Mouse (Mus musculus) telencephalon, adult 2 months (tissue): Measurements from ENCODE around the gene Cog5.
A peak's percentile ranks its signal among the peaks of the same experiment; 100 is the strongest.

Source experiments
- DNase-seq: peaks from one replicate; pipeline ENCODE4 v3.0.0-alpha.2; 2011; ENCODE audit warnings: low read depth, low spot score

Gene Cog5

DNA sequence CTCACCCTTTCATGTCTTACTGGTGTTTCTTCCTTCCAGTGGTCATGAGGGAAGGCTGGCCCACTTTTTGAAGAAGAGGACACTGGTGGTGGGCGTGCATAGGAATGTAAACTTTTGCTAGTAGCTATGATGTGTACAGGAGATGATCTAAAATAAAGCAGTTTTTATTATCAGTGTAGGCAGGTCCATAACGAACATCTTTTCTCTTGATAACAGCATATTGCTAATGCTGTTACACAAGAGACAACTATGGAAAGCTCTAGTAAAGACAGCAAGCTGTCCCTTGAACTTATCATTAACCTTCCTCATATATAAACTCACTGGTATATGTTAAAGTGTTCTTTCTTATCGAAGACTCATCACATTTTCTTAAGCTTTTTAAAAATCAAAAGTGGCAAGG is 282.9 kb downstream of the Cog5 start:
- DNase-seq = no peak

DNA sequence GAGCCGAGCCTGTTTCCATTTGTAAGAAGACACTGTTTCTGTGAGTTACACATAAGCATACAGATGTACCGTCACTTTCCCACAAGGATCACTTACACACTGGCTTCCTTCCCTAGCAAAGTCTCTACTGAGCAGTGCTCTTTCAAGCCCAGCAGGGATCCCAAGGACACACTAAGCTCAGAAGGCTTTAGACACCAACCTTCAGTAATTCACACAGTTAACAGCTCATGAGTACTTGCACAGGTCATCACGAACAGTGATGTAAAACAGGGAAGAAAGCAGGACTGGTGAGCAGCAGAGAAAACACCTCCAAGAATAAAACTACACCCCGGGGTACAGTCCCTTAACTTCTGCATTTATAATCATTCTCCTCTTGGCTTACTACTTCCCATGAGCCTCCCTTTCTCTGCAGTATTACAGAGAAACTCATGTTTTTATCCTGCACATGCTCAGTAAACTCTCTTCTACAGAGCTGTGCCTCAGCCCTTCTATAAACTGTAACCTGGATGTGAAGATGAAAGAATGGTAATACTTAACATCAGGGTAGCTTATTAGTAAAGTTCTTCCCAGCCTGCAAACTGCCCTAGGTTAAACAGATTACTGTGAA is 283.8 kb downstream of the Cog5 start:
- no peak for DNase-seq

DNA sequence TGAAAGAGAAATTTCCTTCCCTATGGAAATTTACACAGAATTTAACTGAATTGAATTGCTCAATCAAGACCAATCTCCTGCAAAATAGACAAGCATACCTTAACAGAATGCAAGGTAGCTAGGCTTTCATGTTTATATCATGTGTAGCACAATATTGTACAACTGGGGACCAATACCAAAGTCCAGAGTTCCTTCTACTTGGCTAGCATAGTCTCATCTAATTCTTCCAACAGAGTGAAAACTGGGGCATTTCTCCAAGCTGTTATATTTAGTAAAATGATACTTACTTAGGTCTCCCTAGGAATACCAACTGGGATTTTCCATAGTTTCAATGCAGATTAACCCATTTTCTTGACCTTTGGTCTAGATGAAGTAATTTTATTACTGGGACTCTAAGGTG is 284.4 kb downstream of the Cog5 start:
- DNase-seq = no peak

DNA sequence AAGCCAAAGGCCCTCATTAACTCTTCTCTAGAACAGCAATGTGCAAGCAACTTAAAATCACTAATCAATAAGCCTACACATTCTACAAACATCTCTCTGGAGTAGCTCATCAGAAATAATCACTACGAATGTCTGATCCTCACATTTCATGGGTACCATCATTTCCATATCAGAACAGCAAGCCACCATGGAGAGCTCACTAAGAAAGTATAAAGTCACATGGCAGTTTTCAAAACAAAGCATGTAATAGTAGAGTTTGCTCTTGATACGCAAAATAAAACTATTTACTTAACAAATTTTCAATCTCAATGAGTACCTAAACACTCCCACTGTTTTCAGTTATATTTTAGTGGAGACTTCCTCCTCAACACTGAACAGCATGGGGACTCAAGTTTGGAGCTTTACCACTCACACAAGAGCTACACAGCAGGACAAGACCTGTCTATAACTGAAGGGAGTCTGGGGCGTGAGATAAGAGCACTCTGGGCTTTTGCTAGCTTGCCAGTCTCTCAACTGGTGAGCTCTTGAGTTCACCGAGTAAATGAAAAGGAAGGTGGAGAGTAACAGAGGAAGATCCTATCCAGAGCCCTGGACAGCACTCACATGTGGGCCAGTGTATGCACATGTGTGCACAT is 288.5 kb downstream of the Cog5 start:
- no peak for DNase-seq

DNA sequence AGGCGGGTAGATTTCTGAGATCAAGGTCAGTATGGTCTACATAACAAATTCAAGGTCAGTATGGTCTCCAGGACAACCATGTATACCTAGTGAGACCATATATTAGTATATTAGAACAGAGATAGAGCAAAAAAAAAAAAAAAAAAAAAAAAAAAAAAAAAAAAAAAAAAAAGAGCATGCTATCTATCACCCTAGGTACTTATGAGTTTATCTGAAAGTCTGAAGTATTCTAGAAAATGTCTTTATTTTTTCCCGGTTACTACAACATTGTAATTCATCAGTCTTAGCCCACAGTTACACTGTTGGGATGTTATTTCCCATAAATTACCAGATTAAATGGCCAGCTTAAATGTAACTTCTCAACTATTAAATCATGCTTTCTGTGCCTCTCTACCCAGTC is 289.7 kb downstream of the Cog5 start:
- no peak for DNase-seq

DNA sequence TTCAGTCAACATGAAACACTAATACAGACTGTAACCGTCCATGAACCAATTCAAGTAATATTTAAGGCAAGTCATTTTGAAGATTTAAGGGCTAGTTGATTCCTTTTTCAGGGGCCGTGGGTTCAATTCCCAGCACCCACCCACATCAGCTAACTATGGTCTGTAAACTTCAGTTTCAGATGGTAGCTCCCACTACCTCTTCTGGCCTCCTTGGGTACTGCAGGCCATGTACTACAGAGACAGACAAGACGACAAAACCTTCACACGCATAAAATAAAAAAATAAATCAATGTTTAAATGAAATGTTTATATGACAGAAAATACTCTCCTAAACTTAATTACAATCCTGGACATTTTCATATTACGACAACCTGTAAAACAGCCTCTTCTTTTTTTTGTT is 292.8 kb downstream of the Cog5 start:
- DNase-seq = no peak

DNA sequence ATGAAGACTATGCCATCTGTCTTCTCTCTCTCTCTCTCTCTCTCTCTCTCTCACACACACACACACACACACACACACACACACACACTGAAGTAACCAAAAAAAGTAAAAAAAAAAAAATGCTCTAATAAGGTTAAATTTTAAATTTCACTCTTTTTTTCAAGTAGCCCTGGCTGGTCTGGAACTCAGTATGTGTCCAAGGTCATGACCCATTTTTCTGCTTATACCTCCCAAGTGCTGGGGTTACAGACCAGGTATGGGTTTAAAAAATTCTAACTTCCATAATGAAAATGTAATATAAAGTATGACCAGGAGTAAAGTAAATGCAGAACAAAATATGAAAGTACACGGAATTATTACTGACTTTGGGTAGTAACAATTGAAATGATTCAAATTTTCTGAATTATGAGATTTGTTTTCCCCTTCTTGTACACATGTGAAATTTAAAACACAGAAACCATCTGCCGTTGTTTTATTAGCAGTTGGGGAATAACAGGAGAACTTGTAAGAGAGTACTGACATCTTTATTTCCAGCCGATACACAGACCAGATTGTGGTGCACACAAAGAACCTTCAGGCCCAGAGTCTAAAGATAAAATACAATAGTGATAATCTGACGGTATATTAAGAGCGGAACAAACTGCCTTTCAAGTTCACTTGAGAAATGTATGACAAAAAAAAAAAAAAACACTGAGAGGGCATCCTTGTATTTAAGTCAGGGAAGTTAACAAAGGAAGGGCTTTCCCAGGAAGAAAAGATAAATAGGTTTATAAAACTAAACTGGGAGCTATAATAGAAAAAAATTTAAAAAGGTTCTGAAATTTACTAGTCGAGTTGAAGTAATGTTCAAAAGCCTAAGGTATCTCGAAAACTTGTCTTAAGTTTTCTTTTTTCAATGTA is 293.7 kb downstream of the Cog5 start:
- no peak for DNase-seq

DNA sequence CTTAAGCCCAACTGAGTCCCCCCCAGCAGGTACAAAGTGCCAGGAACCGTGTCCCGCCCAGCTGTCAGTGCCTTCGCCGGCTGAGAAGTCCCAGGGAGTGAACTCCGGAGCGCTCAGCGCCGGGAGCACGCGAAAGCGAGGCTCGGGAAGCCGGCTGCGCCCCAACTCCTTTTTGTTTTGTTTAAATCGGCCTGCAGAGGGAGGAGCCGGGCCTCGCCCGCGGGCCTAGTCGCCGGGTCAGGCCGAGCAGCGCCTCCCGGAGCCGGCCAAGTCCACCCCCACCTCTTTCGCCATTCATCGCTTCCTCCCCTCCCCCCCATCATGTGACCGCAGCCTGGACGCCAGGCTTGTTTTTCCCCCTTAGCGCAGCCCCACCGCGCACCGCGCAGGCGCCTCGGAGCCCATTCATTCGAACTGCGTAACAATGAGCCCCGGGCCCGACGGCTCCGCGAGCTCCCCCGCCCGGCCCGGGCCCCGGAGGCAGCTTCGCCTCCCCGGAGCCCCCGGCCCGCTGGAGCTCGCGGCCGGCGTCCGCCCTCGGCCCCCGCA is 294.6 kb downstream of the Cog5 start:
- DNase-seq = peak; percentile 84

DNA sequence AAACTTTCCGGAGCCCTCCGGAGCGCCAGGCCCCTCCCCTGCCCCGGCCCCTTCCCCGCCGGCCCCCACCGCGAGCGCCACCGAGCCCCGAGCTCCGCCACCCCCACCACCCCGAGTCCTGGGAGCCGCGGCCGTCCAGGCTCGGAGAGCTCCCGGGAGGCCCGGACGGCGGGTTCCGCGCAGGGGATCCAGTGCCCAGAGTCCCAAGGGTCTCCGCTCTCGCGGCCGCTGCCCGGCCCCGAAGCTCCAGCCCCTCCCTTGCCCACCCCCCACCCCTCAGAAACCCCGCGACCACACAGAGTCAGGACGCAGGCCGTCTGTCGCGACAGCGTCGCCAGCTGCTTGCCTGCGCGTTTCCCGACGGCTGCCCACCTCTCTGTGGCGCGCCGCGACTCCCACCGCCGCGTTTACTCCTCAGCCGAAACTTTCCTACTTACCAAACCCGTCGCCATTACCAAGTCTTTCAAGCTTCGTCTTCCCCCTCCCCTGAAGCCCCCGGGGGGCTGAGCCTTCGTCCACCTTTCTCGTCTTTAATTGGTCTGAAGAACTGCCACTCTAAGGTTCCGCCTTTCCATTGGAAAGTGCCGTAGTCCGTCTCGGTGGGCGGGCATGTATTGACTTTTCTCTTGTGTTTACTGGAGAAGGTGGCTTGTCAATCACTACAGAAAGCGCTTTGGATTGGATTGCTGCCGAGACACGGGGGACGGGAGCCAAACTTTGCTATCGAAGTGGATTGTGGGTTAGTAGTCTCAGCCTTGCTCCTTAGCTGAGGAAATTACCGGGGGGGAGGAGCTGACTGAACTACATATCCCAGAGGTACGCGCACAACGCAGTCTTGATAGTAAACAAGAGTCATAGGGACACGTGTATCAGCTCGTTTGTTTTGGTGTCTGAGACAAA is 295.3 kb downstream of the Cog5 start, which contains the start of gene Hbp1:
Gene Hbp1 (minus strand): TSS at position 777 of the 900 bp plus-strand sequence.
- peak; percentile 100 for DNase-seq

DNA sequence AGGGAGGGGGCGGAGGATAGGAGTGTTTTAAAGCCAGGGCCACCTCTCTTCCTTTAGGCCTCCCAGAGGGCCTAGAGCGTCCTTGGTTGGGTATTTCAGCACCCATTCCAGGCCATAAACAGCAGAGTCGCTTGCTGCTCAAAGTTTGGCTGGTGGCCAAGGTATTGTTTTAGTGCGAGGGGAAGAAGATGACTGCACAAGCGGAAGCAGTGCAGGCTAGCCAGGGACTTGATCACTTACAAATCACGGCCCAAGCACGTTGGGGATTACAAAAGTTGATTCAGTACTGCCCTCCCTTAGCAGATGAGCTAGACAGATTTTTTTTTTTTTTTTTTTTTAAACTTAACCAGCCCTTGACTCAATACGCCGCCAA is 296.0 kb downstream of the Cog5 start:
- no peak for DNase-seq

DNA sequence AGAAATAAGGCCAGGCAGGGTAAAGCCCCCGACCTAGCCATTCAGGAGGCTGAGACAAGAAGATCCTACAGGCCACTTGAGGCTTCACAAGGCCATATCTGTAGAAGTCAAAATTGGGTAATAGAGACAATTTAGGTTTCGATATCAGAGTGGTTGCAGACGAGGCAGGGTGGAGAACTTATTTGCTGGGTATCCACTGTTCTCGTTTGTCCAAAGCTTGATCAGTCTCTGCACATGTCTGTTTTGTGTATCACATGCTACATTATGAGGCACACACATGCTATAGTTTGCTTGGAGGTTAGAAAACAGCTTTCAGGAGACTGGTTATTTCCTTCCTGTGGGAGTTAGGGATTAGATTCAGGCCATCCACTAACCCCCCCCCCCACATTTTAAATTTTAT is 301.2 kb downstream of the Cog5 start:
- DNase-seq = no peak

DNA sequence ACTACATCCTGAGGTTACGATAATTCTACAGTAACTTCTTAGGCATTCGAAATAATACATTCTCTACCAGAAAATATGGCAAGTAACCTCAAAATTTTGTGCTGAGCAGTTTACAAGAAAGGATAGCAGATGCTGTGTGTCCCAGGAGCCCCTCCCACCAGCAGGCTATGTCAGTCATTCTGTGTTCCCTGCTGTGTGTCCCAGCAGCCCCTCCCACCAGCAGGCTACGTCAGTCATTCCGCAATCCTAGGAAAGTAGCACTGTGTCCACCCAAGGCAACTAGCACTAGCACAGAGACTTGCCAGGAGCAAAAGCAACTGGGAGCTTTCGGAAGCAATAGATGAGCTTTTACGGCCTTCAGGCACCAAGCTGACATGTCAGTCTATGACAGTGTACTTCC is 309.4 kb downstream of the Cog5 start:
- no peak for DNase-seq

DNA sequence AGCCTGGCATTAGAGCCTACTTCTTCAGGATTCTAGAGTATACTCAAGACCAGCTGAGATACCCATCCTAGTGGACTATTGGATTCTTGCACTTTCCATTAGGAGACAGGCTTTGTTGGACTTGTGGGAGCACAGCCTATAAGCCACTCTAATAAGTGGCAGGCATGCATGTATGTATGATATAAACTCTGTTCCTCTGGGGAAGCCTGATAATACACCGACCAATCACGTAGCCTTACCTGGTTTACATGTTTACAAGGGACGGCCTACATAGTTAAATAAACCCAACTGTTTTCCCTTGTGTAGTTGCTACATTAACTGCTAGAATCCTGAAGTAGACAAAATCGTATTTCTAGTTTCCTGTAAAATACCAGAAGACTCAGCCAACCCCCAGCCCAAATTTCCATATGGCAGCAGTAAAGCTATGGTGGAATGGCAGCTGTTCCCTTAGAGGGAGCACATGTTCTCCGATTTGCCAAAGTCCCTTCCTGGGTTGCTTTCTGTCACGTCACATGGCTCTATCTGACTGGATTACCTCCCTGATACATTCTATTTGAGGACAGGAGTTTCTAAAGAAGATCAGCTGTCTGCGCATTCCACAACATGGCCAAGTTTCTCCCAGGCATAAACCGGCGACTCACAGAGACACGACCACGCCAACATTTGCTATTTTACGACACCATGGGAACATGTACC is 311.0 kb downstream of the Cog5 start:
- no peak for DNase-seq

DNA sequence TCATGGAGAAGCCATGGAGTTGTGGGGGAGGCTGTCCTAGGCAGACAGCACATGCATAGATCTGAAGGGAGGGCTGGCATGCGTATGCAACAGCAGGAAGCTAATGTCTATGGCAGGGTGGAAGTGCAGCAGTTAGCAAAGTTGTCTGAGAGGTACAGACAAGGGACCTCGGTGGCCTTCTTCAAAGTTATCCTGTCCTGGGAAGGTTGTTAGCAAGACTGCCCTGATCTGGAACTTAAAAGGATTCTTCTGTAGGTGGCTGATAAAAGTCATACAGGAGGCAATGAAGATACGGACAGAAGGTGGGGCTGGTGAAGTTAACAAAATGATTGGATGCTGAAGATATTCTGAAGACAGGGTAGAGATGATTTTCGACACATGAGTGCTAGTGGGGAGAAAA is 311.7 kb downstream of the Cog5 start:
- no peak for DNase-seq

DNA sequence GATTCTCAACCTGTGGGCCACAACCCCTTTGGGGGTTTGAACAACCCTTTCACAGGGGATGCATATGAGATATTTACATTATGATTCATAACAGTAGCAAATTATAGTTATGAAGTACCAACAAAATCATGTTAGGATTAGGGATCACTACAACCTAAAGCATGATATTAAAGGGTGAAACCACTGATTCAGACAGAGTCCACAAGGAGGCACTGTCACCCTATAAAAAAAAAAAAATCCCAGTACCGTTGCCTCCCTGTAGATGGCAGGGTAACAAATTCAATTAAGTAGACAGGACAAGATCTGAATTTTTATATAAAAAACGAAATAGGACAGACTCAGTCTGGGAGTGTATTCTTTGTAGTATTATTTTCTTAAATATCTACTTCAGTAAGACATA is 312.9 kb downstream of the Cog5 start:
- DNase-seq = no peak

DNA sequence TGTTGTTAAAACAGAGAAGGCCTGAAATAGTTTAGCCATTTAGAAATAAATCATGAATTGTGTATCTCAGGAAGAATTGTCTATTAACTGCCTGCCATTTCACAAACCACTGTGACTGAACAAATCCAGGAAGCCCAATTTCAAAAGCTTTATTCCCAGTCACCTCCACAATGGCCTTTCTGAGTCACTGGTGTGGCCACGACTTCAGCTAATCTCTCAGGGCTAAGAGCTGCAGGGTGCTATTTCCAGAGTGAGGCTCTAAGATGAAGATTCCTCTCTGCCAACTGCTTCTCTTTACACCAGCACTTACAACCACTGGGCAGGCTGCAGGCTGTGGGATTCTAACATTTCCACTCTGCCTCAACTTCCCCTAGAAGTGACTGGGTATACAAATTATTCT is 314.4 kb downstream of the Cog5 start:
- no peak for DNase-seq

DNA sequence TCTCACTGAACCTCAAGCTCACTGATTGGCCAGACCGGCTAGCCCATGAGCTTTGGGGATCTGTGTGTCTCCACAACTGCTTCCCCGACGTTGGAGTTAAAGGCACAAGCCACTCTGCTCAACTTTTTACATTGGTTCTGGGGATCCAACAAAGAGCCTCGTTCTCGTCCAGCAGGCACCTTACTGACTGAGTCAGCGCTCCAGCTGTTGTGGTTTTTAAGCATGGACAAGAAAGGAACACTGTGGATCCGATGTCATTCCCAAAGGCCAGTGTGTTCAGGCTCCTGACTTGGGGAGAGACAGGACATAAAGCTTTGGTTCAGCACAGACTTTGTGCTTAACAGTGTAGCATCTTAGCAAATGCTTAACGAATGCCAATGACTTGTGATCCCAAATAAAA is 316.9 kb downstream of the Cog5 start:
- no peak for DNase-seq

DNA sequence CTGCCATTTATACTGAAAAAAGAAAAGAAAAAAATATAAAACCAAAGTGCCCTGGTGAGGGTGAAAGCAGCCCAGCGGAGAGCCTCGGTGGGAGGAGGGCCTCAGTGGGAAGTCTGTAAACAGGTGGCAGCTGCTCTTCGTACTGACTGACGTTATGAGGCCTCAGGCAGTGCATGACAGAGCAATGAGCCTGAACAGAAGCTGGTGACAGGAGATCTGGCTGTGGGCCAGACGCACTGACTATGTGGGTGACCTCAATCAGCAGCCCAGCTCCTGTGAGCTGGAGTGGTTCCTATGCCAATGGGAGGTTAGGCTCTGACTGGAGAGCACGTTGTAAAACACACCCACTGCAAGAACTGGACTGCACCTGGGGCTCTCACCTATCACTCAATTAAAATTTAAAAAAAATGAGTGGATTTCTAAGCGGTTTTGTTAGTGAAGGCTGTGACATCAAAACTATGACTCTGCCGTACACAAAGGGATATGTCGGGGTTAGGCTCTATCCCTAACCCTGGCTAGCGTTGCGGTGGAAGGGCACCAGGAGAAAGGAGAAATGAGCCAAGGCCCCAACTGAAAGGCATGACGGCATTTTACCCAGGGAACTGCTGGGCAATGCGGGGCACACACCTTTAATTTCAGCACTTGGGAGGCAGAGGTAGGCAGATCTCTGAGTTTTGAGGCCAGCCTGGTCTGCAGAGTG is 319.0 kb downstream of the Cog5 start:
- DNase-seq = no peak

DNA sequence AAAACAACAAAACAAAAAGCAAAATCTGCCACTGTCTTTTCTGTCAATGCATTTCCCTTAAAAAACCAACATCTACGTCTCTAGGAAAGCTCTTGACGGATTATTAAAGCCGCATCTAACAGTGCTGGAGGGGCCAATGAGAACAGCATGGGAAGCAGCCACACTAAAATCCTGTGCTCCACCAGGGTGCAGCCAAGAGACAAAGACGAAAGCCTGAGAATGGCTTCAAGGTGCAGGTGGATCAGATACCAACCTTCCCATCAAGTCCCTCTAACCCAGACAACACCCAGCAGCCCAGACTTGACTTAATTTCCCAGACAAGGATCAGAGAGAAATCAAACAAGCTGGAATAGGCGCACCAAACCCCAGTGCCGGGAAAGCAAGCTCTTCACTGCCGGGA is 321.9 kb downstream of the Cog5 start:
- DNase-seq = no peak

DNA sequence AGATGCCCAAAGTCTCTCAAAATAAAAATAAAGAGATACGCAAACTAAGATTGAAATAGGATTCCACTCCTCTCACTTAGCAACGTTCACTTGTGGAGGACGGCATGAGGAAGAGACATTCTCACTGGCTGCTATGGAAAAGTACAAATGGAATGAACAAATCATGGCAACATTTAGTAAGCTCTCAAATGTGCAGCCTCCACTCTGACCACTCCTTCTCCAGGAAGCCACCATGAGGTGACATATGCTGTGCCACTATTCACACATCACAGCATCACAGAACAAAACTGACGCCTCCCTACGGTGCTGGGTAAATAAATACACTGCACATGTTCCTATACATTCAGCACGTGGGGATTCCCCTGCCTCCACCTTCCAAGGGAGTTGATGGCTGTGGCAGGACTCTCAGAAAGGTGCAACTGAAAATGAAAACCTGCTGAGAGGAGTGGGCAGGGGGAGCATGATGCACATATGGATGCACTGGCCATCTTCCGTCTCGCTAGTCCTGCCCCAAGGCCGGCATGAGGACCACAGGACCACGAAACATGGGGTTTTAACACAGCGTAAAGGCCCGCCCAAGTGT is 323.0 kb downstream of the Cog5 start:
- DNase-seq = no peak
